Comparison of ENCODE assay signal across 25 mouse cellular contexts in genomic region chr2:27570856-27571255, GRCm38 (mm10). TPM values are rescaled to one million over a fixed set of nuclear protein-coding genes. Genes with fewer than 3 reads are reported as not detected.
DNase-seq lines count a peak whose midpoint lies in the region; ATAC-seq and TF ChIP-seq lines count a peak whose summit lies in the region.
"Had no signal": no experiment of that assay in that cellular context is flagged by ENCODE, and none has a peak within 500 bp of the region (broad histone marks: within the 10 kb centered on the region; RNA-seq: fewer than 3 reads in every experiment).

No protein-coding gene starts in this region.

- no peaks in the 10 kb centered on the region for H3K36me3 ChIP-seq in forebrain, embryonic 10.5 days (replicated peaks)
- H3K36me3 ChIP-seq in forebrain, embryonic 13.5 days (ENCODE audit: poor library complexity, severe bottlenecking), result no peaks in the 10 kb centered on the region
- no peaks in the 10 kb centered on the region for H3K36me3 ChIP-seq in lung, embryonic 15.5 days
- no peaks in the 10 kb centered on the region for H3K36me3 ChIP-seq in lung, postnatal 0 days (ENCODE audit: insufficient read depth, low read length)
- H3K36me3 ChIP-seq in limb, embryonic 15.5 days, result no peaks in the 10 kb centered on the region
- H3K36me3 ChIP-seq: forebrain, embryonic 15.5 days; G1E; heart, embryonic 13.5 days; hindbrain, embryonic 13.5 days; liver, embryonic 15.5 days; midbrain, embryonic 13.5 days had no signal

- no peak overlapping the region for H3K4me2 ChIP-seq in forebrain, embryonic 13.5 days
- no peak overlapping the region for H3K4me2 ChIP-seq in lung, embryonic 15.5 days
- no peak overlapping the region for H3K4me2 ChIP-seq in lung, postnatal 0 days (replicated peaks; ENCODE audit: low read depth, low read length)
- H3K4me2 ChIP-seq in limb, embryonic 15.5 days, result no peak overlapping the region
- H3K4me2 ChIP-seq: forebrain, embryonic 15.5 days; heart, embryonic 13.5 days; hindbrain, embryonic 13.5 days; liver, embryonic 15.5 days; midbrain, embryonic 13.5 days had no signal

- H3K9me3 ChIP-seq in forebrain, embryonic 10.5 days, result no peaks in the 10 kb centered on the region
- no peaks in the 10 kb centered on the region for H3K9me3 ChIP-seq in forebrain, embryonic 13.5 days (replicated peaks)
- H3K9me3 ChIP-seq in lung, embryonic 15.5 days, result no peaks in the 10 kb centered on the region
- no peaks in the 10 kb centered on the region for H3K9me3 ChIP-seq in lung, postnatal 0 days (ENCODE audit: low read length)
- H3K9me3 ChIP-seq in limb, embryonic 15.5 days, result no peaks in the 10 kb centered on the region
- H3K9me3 ChIP-seq: forebrain, embryonic 15.5 days; G1E; heart, embryonic 13.5 days; hindbrain, embryonic 13.5 days; liver, embryonic 15.5 days; midbrain, embryonic 13.5 days had no signal

- peaks cover 35% of the 10 kb centered on the region for H3K4me1 ChIP-seq in forebrain, embryonic 10.5 days
- H3K4me1 ChIP-seq in forebrain, embryonic 13.5 days, result peaks cover 23% of the 10 kb centered on the region
- H3K4me1 ChIP-seq in lung, embryonic 15.5 days, result peaks cover 41% of the 10 kb centered on the region
- H3K4me1 ChIP-seq in lung, postnatal 0 days (ENCODE audit: insufficient read depth, low read depth, low read length), result peaks cover 8% of the 10 kb centered on the region; the same call in 1 of the 2 replicates
- peaks cover 34% of the 10 kb centered on the region for H3K4me1 ChIP-seq in limb, embryonic 15.5 days

- peak overlapping the region; percentile 22; the same call in 1 of the 2 replicates for H3K27ac ChIP-seq in forebrain, embryonic 10.5 days
- no peak overlapping the region for H3K27ac ChIP-seq in forebrain, embryonic 13.5 days
- peak overlapping the region; percentile 22; the same call in 1 of the 2 replicates for H3K27ac ChIP-seq in lung, embryonic 15.5 days
- H3K27ac ChIP-seq in lung, postnatal 0 days (ENCODE audit: low read length), result no peak overlapping the region
- H3K27ac ChIP-seq in limb, embryonic 15.5 days, result peak overlapping the region; percentile 38; the same call in 1 of the 2 replicates
- H3K27ac ChIP-seq: forebrain, embryonic 15.5 days; heart, embryonic 13.5 days; hindbrain, embryonic 13.5 days; liver, embryonic 15.5 days; midbrain, embryonic 13.5 days had no signal

- H3K9ac ChIP-seq in forebrain, embryonic 13.5 days, result no peak overlapping the region
- no peak overlapping the region for H3K9ac ChIP-seq in lung, embryonic 15.5 days
- no peak overlapping the region for H3K9ac ChIP-seq in lung, postnatal 0 days (replicated peaks; ENCODE audit: low read depth)
- H3K9ac ChIP-seq in limb, embryonic 15.5 days, result no peak overlapping the region
- H3K9ac ChIP-seq: forebrain, embryonic 15.5 days; heart, embryonic 13.5 days; hindbrain, embryonic 13.5 days; liver, embryonic 15.5 days; midbrain, embryonic 13.5 days had no signal

- DNase-seq in forebrain, embryonic 10.5 days (ENCODE audit: extremely low spot score, low spot score), result no peak
- DNase-seq in lung, postnatal 0 days (ENCODE audit: low spot score), result no peak
- DNase-seq in R1 (ENCODE audit: low read depth, low spot score), result peak; percentile 89
- no peak for DNase-seq in cerebellum, adult 11-12 months
- DNase-seq: adrenal gland, adult 8-10 months; cerebellum, adult 18-20 months; cerebellum, postnatal 25 days; embryo, embryonic 11 days; heart, postnatal 14 days; kidney, adult 18-20 months; lung, postnatal 10 days; right cerebral cortex, postnatal 25 days; spleen, adult 18-20 months had no signal

- ATAC-seq in forebrain, embryonic 13.5 days, result no peak
- no peak for ATAC-seq in lung, embryonic 15.5 days (ENCODE audit: borderline replicate concordance, extremely low read depth, low FRiP score, low TSS enrichment)
- no peak for ATAC-seq in lung, postnatal 0 days
- no peak for ATAC-seq in limb, embryonic 15.5 days (ENCODE audit: insufficient number of reproducible peaks, low FRiP score, low TSS enrichment, low read depth)
- ATAC-seq: activated CD4-positive, CD25-positive, alpha-beta regulatory T cell, adult 4 months; forebrain, embryonic 15.5 days; inflammation-experienced regulatory T-cells, adult 6 months; midbrain, embryonic 13.5 days; Patski had no signal

- H3K4me3 ChIP-seq in forebrain, embryonic 10.5 days, result no peak overlapping the region
- H3K4me3 ChIP-seq in forebrain, embryonic 13.5 days, result no peak overlapping the region
- no peak overlapping the region for H3K4me3 ChIP-seq in lung, embryonic 15.5 days
- no peak overlapping the region for H3K4me3 ChIP-seq in lung, postnatal 0 days (ENCODE audit: low read depth, low read length)
- H3K4me3 ChIP-seq in limb, embryonic 15.5 days, result no peak overlapping the region
- H3K4me3 ChIP-seq: forebrain, embryonic 15.5 days; heart, embryonic 13.5 days; hindbrain, embryonic 13.5 days; liver, embryonic 15.5 days; midbrain, embryonic 13.5 days had no signal

- TF ChIP-seq EP300 in lung, postnatal 0 days (IDR thresholded peaks at IDR 0.05), result no peak

- no peak for TF ChIP-seq CTCF in lung, postnatal 0 days (IDR thresholded peaks at IDR 0.05)

- 63% methylated on average over 5 of the region's 5 CpGs for WGBS in forebrain, embryonic 10.5 days
- WGBS in forebrain, embryonic 13.5 days, result 45% methylated on average over 5 of the region's 5 CpGs
- 46% methylated on average over 5 of the region's 5 CpGs for WGBS in lung, embryonic 15.5 days
- WGBS in lung, postnatal 0 days, result 46% methylated on average over 5 of the region's 5 CpGs
- WGBS in limb, embryonic 15.5 days, result 41% methylated on average over 5 of the region's 5 CpGs

- peaks cover 88% of the 10 kb centered on the region for H3K27me3 ChIP-seq in forebrain, embryonic 10.5 days (ENCODE audit: poor library complexity, severe bottlenecking)
- peaks cover 81% of the 10 kb centered on the region for H3K27me3 ChIP-seq in forebrain, embryonic 13.5 days
- H3K27me3 ChIP-seq in lung, embryonic 15.5 days, result no peaks in the 10 kb centered on the region
- no peaks in the 10 kb centered on the region for H3K27me3 ChIP-seq in lung, postnatal 0 days (replicated peaks; ENCODE audit: insufficient read depth, low read length)
- no peaks in the 10 kb centered on the region for H3K27me3 ChIP-seq in limb, embryonic 15.5 days
- H3K27me3 ChIP-seq: liver, embryonic 15.5 days; Patski had no signal

RNA-seq across cellular contexts. Expression of gene Wdr5, which starts 55.9 kb away (rescaled TPM):
- 88.6 and 89.0 TPM in 2 replicates for polyA plus RNA-seq in forebrain, embryonic 10.5 days (2016; fragmentation: Nextera tagmentation; extraction: Ambion mirVana)
- polyA plus RNA-seq in forebrain, embryonic 13.5 days (2015; fragmentation: Nextera tagmentation; extraction: Ambion mirVana), result 54.0 and 59.1 TPM in 2 replicates
- 60.4 and 61.2 TPM in 2 replicates for polyA plus RNA-seq in lung, embryonic 15.5 days (2015; fragmentation: Nextera tagmentation; extraction: Ambion mirVana)
- polyA plus RNA-seq in lung, postnatal 0 days (2015; fragmentation: Nextera tagmentation; extraction: Ambion mirVana), result 20.5 and 24.0 TPM in 2 replicates
- polyA plus RNA-seq in limb, embryonic 15.5 days (2015; fragmentation: Nextera tagmentation; extraction: Ambion mirVana), result 51.2 and 51.7 TPM in 2 replicates

Comparison
In these comparisons a context has a peak if more than half of its experiments do, and no peak if none do; other contexts are left out.
1. H3K27ac ChIP-seq: peak in forebrain, embryonic 10.5 days (single experiment), lung, embryonic 15.5 days (single experiment) and limb, embryonic 15.5 days (single experiment); none in forebrain, embryonic 13.5 days (single experiment) and lung, postnatal 0 days (single experiment).